10 mouse cellular contexts compared by ENCODE assay signal in the genomic region with DNA sequence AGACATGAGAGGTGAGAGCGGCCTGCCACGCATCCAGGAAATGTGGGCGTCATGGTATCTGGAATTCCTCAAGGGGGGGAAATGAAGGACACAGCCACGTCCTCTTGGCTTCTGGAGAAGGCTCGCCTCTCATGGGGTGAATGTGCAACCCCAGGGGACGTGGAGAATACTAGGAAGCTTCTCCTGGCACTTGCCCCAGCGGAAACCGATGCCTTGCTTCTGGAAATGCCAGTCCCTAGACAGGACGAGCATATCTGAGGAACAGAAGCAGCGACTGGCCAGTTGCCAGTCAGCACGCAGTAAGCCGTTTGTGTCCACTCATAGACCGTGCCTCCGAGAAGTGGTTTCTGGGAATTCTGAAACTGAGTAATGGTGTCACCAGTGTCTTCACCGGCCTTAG. TPM values are rescaled to one million over a fixed set of nuclear protein-coding genes. Genes with fewer than 3 reads are reported as not detected.
DNase-seq lines count a peak whose midpoint lies in the region; ATAC-seq and TF ChIP-seq lines count a peak whose summit lies in the region.
"Had no signal": no experiment of that assay in that cellular context is flagged by ENCODE, and none has a peak within 500 bp of the region (broad histone marks: within the 10 kb centered on the region; RNA-seq: fewer than 3 reads in every experiment).

No protein-coding gene starts in this region.

- peak; percentile 38 for DNase-seq in adrenal gland, adult 2 months
- no peak for DNase-seq in adrenal gland, adult 8-10 months
- peak; percentile 65 for DNase-seq in hindbrain, postnatal 0 days (ENCODE audit: low spot score)
- peak; percentile 75 for DNase-seq in gastrocnemius, adult 2 months
- DNase-seq in kidney, postnatal 14 days, result peak; percentile 56
- no peak for DNase-seq in layer of hippocampus, adult 9-10 months (ENCODE audit: low spot score)
- no peak for DNase-seq in left cerebral cortex, adult 8-10 months (ENCODE audit: low spot score in 2 of 2)

- WGBS in hindbrain, postnatal 0 days, result 61% methylated on average over 15 of the region's 15 CpGs
- WGBS in hindbrain, embryonic 13.5 days, result 83% methylated on average over 15 of the region's 15 CpGs

- no peak overlapping the region for H3K4me2 ChIP-seq in hindbrain, postnatal 0 days (ENCODE audit: low read depth, low read length)
- H3K4me2 ChIP-seq in hindbrain, embryonic 13.5 days, result no peak overlapping the region
- H3K4me2 ChIP-seq: embryonic facial prominence, embryonic 12.5 days; lung, embryonic 15.5 days had no signal

- H3K9me3 ChIP-seq in hindbrain, postnatal 0 days (ENCODE audit: low read length), result no peaks in the 10 kb centered on the region
- H3K9me3 ChIP-seq in hindbrain, embryonic 13.5 days, result no peaks in the 10 kb centered on the region
- H3K9me3 ChIP-seq: embryonic facial prominence, embryonic 12.5 days; lung, embryonic 15.5 days had no signal

- no peaks in the 10 kb centered on the region for H3K36me3 ChIP-seq in hindbrain, postnatal 0 days (ENCODE audit: insufficient read depth, low read length)
- no peaks in the 10 kb centered on the region for H3K36me3 ChIP-seq in hindbrain, embryonic 13.5 days
- H3K36me3 ChIP-seq: embryonic facial prominence, embryonic 12.5 days; lung, embryonic 15.5 days had no signal

- H3K4me1 ChIP-seq in hindbrain, postnatal 0 days (ENCODE audit: insufficient read depth, low read length), result peaks cover 3% of the 10 kb centered on the region; the same call in 1 of the 2 replicates
- H3K4me1 ChIP-seq in hindbrain, embryonic 13.5 days (replicated peaks), result no peaks in the 10 kb centered on the region

- H3K9ac ChIP-seq in hindbrain, postnatal 0 days (replicated peaks; ENCODE audit: low read length), result no peak overlapping the region
- no peak overlapping the region for H3K9ac ChIP-seq in hindbrain, embryonic 13.5 days
- H3K9ac ChIP-seq: embryonic facial prominence, embryonic 12.5 days; lung, embryonic 15.5 days had no signal

- no peaks in the 10 kb centered on the region for H3K27me3 ChIP-seq in hindbrain, postnatal 0 days (ENCODE audit: insufficient read depth, low read length)
- 0 out of 2 replicates have a peak, but pooled peaks cover 3% of the 10 kb centered on the region for H3K27me3 ChIP-seq in hindbrain, embryonic 13.5 days
- H3K27me3 ChIP-seq: embryonic facial prominence, embryonic 12.5 days; lung, embryonic 15.5 days had no signal

- H3K4me3 ChIP-seq in hindbrain, postnatal 0 days (ENCODE audit: low read length), result no peak overlapping the region
- no peak overlapping the region for H3K4me3 ChIP-seq in hindbrain, embryonic 13.5 days
- H3K4me3 ChIP-seq in gastrocnemius, adult 2 months, result peak overlapping the region; percentile 9; the same call in 1 of the 2 replicates
- H3K4me3 ChIP-seq: embryonic facial prominence, embryonic 12.5 days; lung, embryonic 15.5 days had no signal

- TF ChIP-seq CTCF in hindbrain, postnatal 0 days (IDR thresholded peaks at IDR 0.05; ENCODE audit: low read depth), result no peak
- no peak for TF ChIP-seq CTCF in gastrocnemius, adult 2 months (IDR thresholded peaks at IDR 0.05)

- no peak overlapping the region for H3K27ac ChIP-seq in hindbrain, postnatal 0 days
- H3K27ac ChIP-seq in hindbrain, embryonic 13.5 days, result no peak overlapping the region
- peak overlapping the region; percentile 85 for H3K27ac ChIP-seq in gastrocnemius, adult 2 months
- H3K27ac ChIP-seq: embryonic facial prominence, embryonic 12.5 days; lung, embryonic 15.5 days had no signal

- intact Hi-C loops in gastrocnemius, adult 2 months (cut with DNase I), result no loop called here

- no peak for ATAC-seq in hindbrain, postnatal 0 days
- no peak for ATAC-seq in hindbrain, embryonic 13.5 days (ENCODE audit: low FRiP score)

RNA-seq across cellular contexts. Expression of a gene that starts 45.0 kb away (rescaled TPM):
- total RNA-seq in adrenal gland, adult 2 months (2021), result 10 to 100 TPM; 15.5 to 19.5 TPM
- polyA plus RNA-seq in adrenal gland, adult 2 months (2012; rRNA removed), result 17.6 and 20.4 TPM in 2 replicates
- total RNA-seq in adrenal gland, adult 8-10 months (2022), result 10 to 100 TPM in 2 of 4 experiments, 1 to 10 TPM in 2; 7.4 to 14.4 (median 10.5) TPM
- 3.5 and 5.6 TPM in 2 replicates for total RNA-seq in hindbrain, postnatal 0 days (2014; rRNA removed)
- polyA plus RNA-seq in hindbrain, postnatal 0 days (2015; fragmentation: Nextera tagmentation; extraction: Ambion mirVana), result 2.5 and 2.6 TPM in 2 replicates
- 3.1 and 3.5 TPM in 2 replicates for polyA plus RNA-seq in hindbrain, embryonic 13.5 days (2015; fragmentation: Nextera tagmentation; extraction: Ambion mirVana)
- total RNA-seq in gastrocnemius, adult 2 months (2021), result 10 to 100 TPM in 1 of 2 experiments, 1 to 10 TPM in 1; 9.5 to 19.6 TPM
- total RNA-seq in left cerebral cortex, adult 8-10 months (2022), result 1 to 10 TPM; 2.3 to 2.9 (median 2.5) TPM

Comparison
In these comparisons a context has a peak if more than half of its experiments do, and no peak if none do; other contexts are left out.
1. DNase-seq: peak in adrenal gland, adult 2 months (single experiment), hindbrain, postnatal 0 days (single experiment), gastrocnemius, adult 2 months (single experiment) and kidney, postnatal 14 days (single experiment); none in adrenal gland, adult 8-10 months (single experiment), layer of hippocampus, adult 9-10 months (single experiment) and left cerebral cortex, adult 8-10 months (0 of 2).